Mouse (Mus musculus) telencephalon, adult 2 months (tissue): ENCODE measurements around the gene Tmed5.
"Not testable (repeated sequence)": the region's sequence is repeated elsewhere in the genome, so short reads cannot be mapped to it uniquely, and the experiment has no call there.

Experiments
- DNase-seq: peaks from one replicate; pipeline ENCODE4 v3.0.0-alpha.2; 2011; ENCODE audit warnings: low read depth, low spot score

The Tmed5 gene

GRCm38 (mm10) chr5:108132441-108133243, at the start of gene Tmed5, which contains the start of gene Ccdc18:
Tmed5 (minus strand) TSS chr5:108132620.
Ccdc18 (plus strand) TSS chr5:108132875.
- peak; percentile 98 for DNase-seq

DNA sequence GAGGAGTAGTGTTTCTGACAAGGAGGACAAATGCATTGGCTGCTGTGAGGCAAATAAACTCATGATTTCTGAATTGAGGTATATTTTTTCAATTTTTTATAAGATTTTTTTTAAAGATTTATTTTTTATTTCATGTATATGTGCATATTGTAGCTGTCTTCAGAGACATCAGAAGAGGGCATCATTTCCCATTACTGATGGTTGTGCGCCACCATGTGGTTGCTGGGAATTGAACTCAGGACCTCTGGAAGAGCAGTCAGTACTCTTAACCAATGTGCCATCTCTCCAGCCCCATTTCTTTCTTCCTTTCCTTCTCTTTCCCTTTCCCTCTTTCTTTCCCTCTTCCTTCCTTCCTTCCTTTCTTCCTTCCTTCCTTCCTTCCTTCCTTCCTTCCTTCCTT, 31.3 kb upstream of the Tmed5 start:
- DNase-seq: no peak

DNA sequence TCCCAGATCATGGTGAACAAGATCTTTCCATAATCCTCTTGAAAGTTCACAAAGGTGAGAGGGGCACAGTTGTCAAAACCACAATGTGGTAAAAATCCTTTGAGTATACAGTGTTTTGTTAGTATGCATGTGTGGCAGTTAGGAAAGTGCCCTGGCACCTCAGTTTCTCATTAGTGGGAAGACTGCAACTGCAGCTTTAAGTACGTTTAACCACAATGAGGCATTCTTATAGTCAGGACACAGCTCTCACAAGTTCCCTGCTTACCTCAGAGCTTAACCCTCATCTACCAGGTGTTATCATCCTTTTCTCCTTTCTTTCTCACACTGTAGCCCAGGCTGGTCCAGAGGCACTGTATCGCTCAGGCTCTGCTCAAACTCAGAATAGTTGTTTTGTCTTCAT, 28.4 kb upstream of the Tmed5 start:
- DNase-seq: no peak

- DNase-seq: no peak
These were observed 20.2 kb upstream of the Tmed5 start for GRCm38 (mm10) chr5:108152592-108152991.

GRCm38 (mm10) chr5:108131849-108132440, 475 bp downstream of the Tmed5 start:
- DNase-seq: no peak

- DNase-seq: no peak
These were observed 12.1 kb downstream of the Tmed5 start for GRCm38 (mm10) chr5:108120221-108120900.

DNA sequence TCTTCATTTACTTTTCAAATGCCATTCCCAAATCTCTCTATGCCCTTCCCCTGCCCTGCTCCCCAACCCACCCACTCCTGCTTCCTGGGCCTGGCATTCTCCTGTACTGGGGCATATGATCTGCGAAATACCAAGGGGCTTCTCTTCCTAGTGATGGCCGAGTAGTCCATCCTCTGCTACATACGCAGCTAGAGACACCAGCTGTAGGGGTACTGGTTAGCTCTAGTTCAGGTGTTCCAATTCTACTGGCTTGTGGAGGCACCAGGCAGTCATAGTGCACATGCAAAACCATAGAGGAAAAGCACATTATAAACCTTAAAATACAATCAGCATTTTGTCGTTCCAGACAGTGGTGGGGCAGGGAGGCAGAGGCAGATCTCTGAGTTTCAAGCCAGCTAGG, 14.7 kb downstream of the Tmed5 start:
- no peak for DNase-seq

- DNase-seq: peak; percentile 17
These were observed 23.1 kb downstream of the Tmed5 start for GRCm38 (mm10) chr5:108109346-108109745.

DNA sequence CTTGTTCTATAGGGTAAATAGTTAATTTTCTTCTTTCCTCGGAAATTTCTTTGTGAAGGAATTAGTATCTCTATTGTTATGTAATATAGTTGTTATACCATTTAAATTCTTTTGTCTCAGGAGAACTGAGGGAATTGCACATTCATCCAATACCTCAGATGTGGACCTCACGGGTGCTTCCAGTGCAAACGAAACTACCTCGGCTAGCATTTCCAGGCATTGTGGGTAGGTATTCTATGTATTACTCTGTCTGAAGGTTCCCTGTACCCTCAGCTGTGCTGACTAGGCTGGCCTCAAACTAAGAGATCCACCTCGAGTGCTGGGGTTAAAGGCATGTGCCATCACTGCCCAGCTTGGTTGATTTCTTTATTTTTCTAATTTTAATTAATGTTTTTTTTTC, 28.1 kb downstream of the Tmed5 start:
- no peak for DNase-seq

DNA sequence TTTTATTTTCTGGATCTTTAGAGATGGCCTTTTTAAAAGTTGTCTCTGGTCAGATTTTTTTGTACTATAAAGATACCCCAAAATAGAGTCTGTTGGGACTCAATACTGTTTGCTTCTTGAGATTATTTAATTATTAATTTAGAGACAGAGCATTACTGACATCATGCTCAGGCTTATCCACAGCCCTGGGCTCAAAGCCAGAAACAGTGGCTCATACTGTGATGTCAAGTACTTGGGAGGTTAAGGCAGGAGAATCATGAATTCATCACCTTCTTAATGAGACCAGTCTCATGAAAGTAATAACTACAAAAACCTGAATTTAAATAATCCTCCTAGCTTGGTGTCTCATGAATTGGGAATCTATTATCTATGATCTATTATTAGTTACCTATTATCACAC, 32.2 kb downstream of the Tmed5 start:
- DNase-seq: no peak

- no peak for DNase-seq
These were observed 34.7 kb downstream of the Tmed5 start for GRCm38 (mm10) chr5:108097676-108098075.

- DNase-seq: not testable (repeated sequence)
These were observed 39.7 kb downstream of the Tmed5 start for GRCm38 (mm10) chr5:108092731-108093130.

- DNase-seq: no peak
These were observed 47.0 kb downstream of the Tmed5 start for GRCm38 (mm10) chr5:108085440-108085839.

GRCm38 (mm10) chr5:108082380-108082779, 50.0 kb downstream of the Tmed5 start:
- no peak for DNase-seq

DNA sequence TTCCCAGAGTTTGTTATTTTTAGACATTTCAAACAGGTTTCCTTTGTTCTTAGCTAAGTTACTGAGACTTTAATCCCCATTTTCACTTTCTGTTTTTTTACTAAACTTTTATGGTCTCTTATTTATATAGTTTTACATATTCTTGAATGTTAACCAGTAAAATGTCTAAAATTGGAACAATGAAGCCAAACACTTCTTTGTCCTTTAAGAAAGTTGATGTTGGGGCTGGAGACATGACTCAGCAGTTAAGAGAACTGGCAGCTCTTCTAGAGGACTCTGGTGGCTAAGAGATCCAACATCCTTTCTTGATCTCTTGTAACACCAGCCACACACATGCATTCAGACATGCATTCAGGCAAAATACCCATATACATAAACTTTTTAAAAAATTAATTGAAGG, 52.8 kb downstream of the Tmed5 start:
- DNase-seq: no peak

DNA sequence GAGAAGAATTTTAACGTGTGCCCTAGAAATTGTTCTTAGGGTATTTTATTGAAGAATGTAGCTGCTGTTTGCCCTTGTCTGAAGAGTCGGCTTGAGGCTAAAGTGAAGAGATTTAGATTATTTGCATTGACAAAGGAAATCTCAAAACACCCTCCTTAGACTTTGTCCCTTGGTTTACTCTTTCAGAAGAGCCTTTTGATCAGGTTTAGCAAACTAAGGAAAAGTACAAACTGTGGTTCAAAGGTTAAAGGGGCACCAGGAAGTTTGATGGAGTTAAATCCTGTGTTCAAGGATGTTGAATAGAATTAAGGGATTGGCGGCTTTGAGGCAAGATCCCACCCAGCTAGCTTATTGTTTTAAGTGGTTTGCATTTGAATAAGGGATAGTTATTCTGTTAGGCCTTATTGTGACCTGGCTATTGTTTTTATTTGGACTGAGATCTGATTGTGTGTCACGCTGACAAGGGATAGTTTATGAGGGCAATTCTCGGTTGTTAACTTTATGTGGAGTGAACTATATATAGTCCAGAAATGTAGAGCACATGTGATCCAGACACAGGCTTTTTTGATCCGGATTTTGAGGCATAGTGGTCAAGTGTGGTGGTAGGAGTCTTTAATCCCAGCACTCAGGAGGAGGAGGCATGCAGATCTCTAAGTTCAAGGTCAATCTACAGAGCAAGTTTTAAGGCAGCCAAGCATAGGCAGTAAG, 55.4 kb downstream of the Tmed5 start:
- DNase-seq: no peak

DNA sequence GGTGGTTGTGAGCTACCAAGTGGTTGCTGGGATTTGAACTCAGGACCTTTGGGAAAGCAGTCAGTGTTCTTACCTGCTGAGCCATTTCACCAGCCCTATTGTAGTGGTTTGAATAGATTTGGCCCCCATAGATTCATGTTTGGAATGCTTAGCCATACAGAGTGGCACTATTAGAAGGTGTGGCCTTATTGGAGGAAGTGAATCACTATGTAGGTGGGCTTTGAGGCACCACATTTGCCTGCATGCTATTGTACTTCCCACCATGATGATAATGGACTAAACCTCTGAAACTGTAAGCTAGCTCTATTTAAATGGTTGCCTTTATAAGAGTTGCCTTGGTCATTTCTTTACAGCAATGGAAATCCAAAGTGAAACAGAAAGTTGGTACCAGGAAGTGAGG, 56.2 kb downstream of the Tmed5 start:
- no peak for DNase-seq

DNA sequence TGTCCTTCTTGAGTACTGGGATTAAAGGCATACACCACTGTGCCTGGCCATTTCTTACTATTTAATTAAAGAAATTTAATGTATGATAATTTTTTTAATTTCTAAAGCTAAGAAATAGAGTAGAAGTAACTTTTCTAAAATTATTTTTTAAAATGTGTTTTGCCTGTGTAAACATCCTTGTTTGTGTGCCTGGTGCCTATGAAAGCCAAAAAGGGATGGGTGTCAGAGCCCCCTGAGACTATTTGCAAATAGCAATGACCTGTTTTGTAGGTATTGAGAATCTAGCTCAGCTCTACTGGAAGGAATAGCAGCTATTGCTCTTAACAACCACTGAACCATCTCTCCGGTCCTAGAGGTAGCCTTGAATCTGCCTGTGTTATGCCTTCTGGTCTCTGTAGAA, 60.1 kb downstream of the Tmed5 start:
- DNase-seq: no peak

- peak; percentile 98 for DNase-seq
These were observed 66.7 kb downstream of the Tmed5 start, which contains the start of gene Mtf2 for GRCm38 (mm10) chr5:108065465-108066411. Mtf2 (plus strand) TSS chr5:108065674.

DNA sequence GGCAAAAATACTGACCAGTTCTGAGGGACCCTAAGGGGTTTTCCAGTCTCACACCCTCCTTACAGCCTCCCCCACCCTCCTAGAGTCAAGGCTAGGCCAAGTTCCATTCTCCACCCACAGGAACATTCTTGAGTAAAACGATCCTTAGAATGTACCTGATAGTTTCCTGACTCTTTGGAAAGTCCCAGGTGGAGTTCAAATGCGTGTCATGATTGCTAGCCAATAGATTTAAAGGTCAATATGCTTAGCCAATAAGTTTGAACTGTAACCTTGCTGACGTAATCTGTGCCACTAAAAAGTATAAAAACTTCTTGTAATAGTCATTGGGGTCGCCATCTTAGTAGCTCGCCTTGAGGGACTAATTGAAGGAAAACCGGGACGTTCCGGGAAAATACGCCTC, 72.0 kb downstream of the Tmed5 start:
- DNase-seq: no peak
